In genomic region chr3:52268737-52269513, GRCm38 (mm10) we compare ENCODE assay signal across 7 mouse cellular contexts. TPM values are rescaled to one million over a fixed set of nuclear protein-coding genes. Genes with fewer than 3 reads are reported as not detected.
DNase-seq lines count a peak whose midpoint lies in the region; ATAC-seq and TF ChIP-seq lines count a peak whose summit lies in the region.

No protein-coding gene starts in this region.

- DNase-seq in ES-E14 (ENCODE audit: low read depth, low spot score) = no peak
- DNase-seq in heart, postnatal 25 days (ENCODE audit: low spot score) = peak; percentile 35
- peak; percentile 70 for DNase-seq in limb, embryonic 11.5 days (ENCODE audit: low spot score)

- peaks cover 0 to 6% of the 10 kb centered on the region in 2 experiments; a peak in 2 of 4 replicates for H3K4me1 ChIP-seq in ES-E14 (ENCODE audit: control insufficient read depth in 2 of 2, insufficient read depth in 2 of 2, low read length in 2 of 2, poor library complexity in 1 of 2)
- H3K4me1 ChIP-seq in bone marrow, adult 2 months (ENCODE audit: control insufficient read depth, insufficient read depth, low read length) = peaks cover 2% of the 10 kb centered on the region
- H3K4me1 ChIP-seq in forebrain, embryonic 12.5 days = peaks cover 29% of the 10 kb centered on the region
- H3K4me1 ChIP-seq in limb, embryonic 11.5 days (ENCODE audit: control insufficient read depth, insufficient read depth, low read length) = peaks cover 14% of the 10 kb centered on the region
- H3K4me1 ChIP-seq in midbrain, embryonic 12.5 days = peaks cover 32% of the 10 kb centered on the region
- peaks cover 19% of the 10 kb centered on the region; the same call in 1 of the 2 replicates for H3K4me1 ChIP-seq in stomach, embryonic 14.5 days (ENCODE audit: control insufficient read depth, insufficient read depth, low read length)

- no peaks in the 10 kb centered on the region; the same call in 1 of the 2 replicates for H3K36me3 ChIP-seq in ES-E14 (ENCODE audit: control insufficient read depth, insufficient read depth, low read length, poor library complexity, severe bottlenecking)
- no peaks in the 10 kb centered on the region for H3K36me3 ChIP-seq in forebrain, embryonic 12.5 days (replicated peaks)
- H3K36me3 ChIP-seq in limb, embryonic 11.5 days (ENCODE audit: control insufficient read depth, insufficient read depth, low read length) = no peaks in the 10 kb centered on the region
- no peaks in the 10 kb centered on the region for H3K36me3 ChIP-seq in midbrain, embryonic 12.5 days
- no peaks in the 10 kb centered on the region for H3K36me3 ChIP-seq in stomach, embryonic 14.5 days (ENCODE audit: control insufficient read depth, insufficient read depth, low read length)

- H3K4me3 ChIP-seq in ES-E14 (ENCODE audit: insufficient read depth in 1 of 2, low read depth in 1 of 2, low read length in 2 of 2, poor library complexity in 1 of 2, severe bottlenecking in 1 of 2) = peak overlapping the region; percentile 84 to 92
- peak overlapping the region; percentile 72 for H3K4me3 ChIP-seq in bone marrow, adult 2 months (replicated peaks; ENCODE audit: control insufficient read depth, low read depth, low read length)
- peak overlapping the region; percentile 77 for H3K4me3 ChIP-seq in forebrain, embryonic 12.5 days (replicated peaks)
- H3K4me3 ChIP-seq in limb, embryonic 11.5 days (ENCODE audit: low read depth, low read length) = peak overlapping the region; percentile 88
- H3K4me3 ChIP-seq in midbrain, embryonic 12.5 days = peak overlapping the region; percentile 74
- peak overlapping the region; percentile 89 for H3K4me3 ChIP-seq in stomach, embryonic 14.5 days (ENCODE audit: low read depth, low read length)

- H3K9me3 ChIP-seq in ES-E14 (ENCODE audit: control insufficient read depth, insufficient read depth, low read depth, low read length) = no peaks in the 10 kb centered on the region
- no peaks in the 10 kb centered on the region for H3K9me3 ChIP-seq in forebrain, embryonic 12.5 days
- H3K9me3 ChIP-seq in limb, embryonic 11.5 days (ENCODE audit: control insufficient read depth, low read length) = no peaks in the 10 kb centered on the region
- no peaks in the 10 kb centered on the region for H3K9me3 ChIP-seq in midbrain, embryonic 12.5 days
- no peaks in the 10 kb centered on the region for H3K9me3 ChIP-seq in stomach, embryonic 14.5 days (ENCODE audit: control insufficient read depth, low read depth, low read length)

- TF ChIP-seq POLR2A in bone marrow, adult 2 months (IDR thresholded peaks at IDR 0.05; ENCODE audit: borderline replicate concordance, control insufficient read depth, low read depth, low read length) = no peak

- intact Hi-C loops in heart, postnatal 25 days (cut with DNase I) = loop anchor here (2.0 to 10.0 kb wide), 2 partner anchors 132 to 256 kb away; no protein-coding TSS in a partner anchor

- H3K9ac ChIP-seq in ES-E14 (ENCODE audit: insufficient read depth, low read depth, low read length, poor library complexity, severe bottlenecking) = peak overlapping the region; percentile 92
- peak overlapping the region; percentile 67 for H3K9ac ChIP-seq in forebrain, embryonic 12.5 days
- peak overlapping the region; percentile 72 for H3K9ac ChIP-seq in limb, embryonic 11.5 days (ENCODE audit: low read length)
- peak overlapping the region; percentile 70 for H3K9ac ChIP-seq in midbrain, embryonic 12.5 days (replicated peaks)
- H3K9ac ChIP-seq in stomach, embryonic 14.5 days (replicated peaks; ENCODE audit: low read depth, low read length) = peak overlapping the region; percentile 82

- no peak for TF ChIP-seq CTCF in bone marrow, adult 2 months (IDR thresholded peaks at IDR 0.05; ENCODE audit: control insufficient read depth, insufficient read depth, low read length)

- ATAC-seq in forebrain, embryonic 12.5 days (ENCODE audit: low FRiP score) = peak; percentile 50
- peak; percentile 29; the same call in 1 of the 2 replicates for ATAC-seq in limb, embryonic 11.5 days (ENCODE audit: insufficient number of reproducible peaks, low FRiP score, low TSS enrichment, low read depth)
- ATAC-seq in midbrain, embryonic 12.5 days (ENCODE audit: low FRiP score, low read depth) = peak; percentile 55
- ATAC-seq in stomach, embryonic 14.5 days (ENCODE audit: insufficient number of reproducible peaks, insufficient read depth, low FRiP score, low read depth) = peak; percentile 21

- H3K27me3 ChIP-seq in forebrain, embryonic 12.5 days = peaks cover 52% of the 10 kb centered on the region
- H3K27me3 ChIP-seq in limb, embryonic 11.5 days (ENCODE audit: control insufficient read depth, insufficient read depth, low read length) = peaks cover 13% of the 10 kb centered on the region
- H3K27me3 ChIP-seq in midbrain, embryonic 12.5 days = peaks cover 66% of the 10 kb centered on the region
- no peaks in the 10 kb centered on the region for H3K27me3 ChIP-seq in stomach, embryonic 14.5 days (ENCODE audit: control insufficient read depth, insufficient read depth, low read length)

- in situ Hi-C loops in ES-E14 (cut with MboI; ENCODE audit: low sequenced_read_pairs in 2 of 2, unreplicated experiment in 2 of 2) = loop anchor here (10.0 to 25.0 kb wide), 5 partner anchors 393 to 1193 kb away; partner anchors contain the start of genes Nhlrc3 (in 2 of the 2) and Proser1 (in 2 of the 2)

- H3K27ac ChIP-seq in ES-E14 (ENCODE audit: insufficient read depth, low read depth, low read length, poor library complexity, severe bottlenecking) = no peak overlapping the region
- peak overlapping the region; percentile 98 for H3K27ac ChIP-seq in bone marrow, adult 2 months (ENCODE audit: control insufficient read depth, insufficient read depth, low read depth, low read length, poor library complexity)
- peak overlapping the region; percentile 63 for H3K27ac ChIP-seq in forebrain, embryonic 12.5 days
- peak overlapping the region; percentile 70; the same call in 1 of the 2 replicates for H3K27ac ChIP-seq in limb, embryonic 11.5 days (replicated peaks; ENCODE audit: low read depth, low read length)
- no peak overlapping the region for H3K27ac ChIP-seq in midbrain, embryonic 12.5 days (replicated peaks)
- H3K27ac ChIP-seq in stomach, embryonic 14.5 days (ENCODE audit: low read length) = peak overlapping the region; percentile 93

- peak overlapping the region; percentile 98 for H3K4me2 ChIP-seq in forebrain, embryonic 12.5 days
- peak overlapping the region; percentile 98 for H3K4me2 ChIP-seq in limb, embryonic 11.5 days (ENCODE audit: low read depth, severe bottlenecking)
- H3K4me2 ChIP-seq in midbrain, embryonic 12.5 days (replicated peaks) = peak overlapping the region; percentile 94
- peak overlapping the region; percentile 97 for H3K4me2 ChIP-seq in stomach, embryonic 14.5 days (replicated peaks; ENCODE audit: low read depth, low read length)

- WGBS in bone marrow, adult 2 months = under 1% methylated on average over 89 of the region's 89 CpGs
- WGBS in forebrain, embryonic 12.5 days = under 1% methylated on average over 86 of the region's 89 CpGs
- WGBS in limb, embryonic 11.5 days = under 1% methylated on average over 77 of the region's 89 CpGs
- 1% methylated on average over 71 of the region's 89 CpGs for WGBS in midbrain, embryonic 12.5 days
- WGBS in stomach, embryonic 14.5 days = under 1% methylated on average over 80 of the region's 89 CpGs

TF ChIP-seq in ES-E14, 5 proteins besides CTCF, POLR2A, EP300 and RAD21:
- TF ChIP-seq ZNF384 (IDR thresholded peaks at IDR 0.05; ENCODE audit: low read depth, low read length) (no peak), MAFK (IDR thresholded peaks at IDR 0.05; ENCODE audit: insufficient read depth, low read depth, low read length) (no peak), ZC3H11A (IDR thresholded peaks at IDR 0.05; ENCODE audit: borderline replicate concordance, low read depth, low read length) (no peak), CHD2 (IDR thresholded peaks at IDR 0.05; ENCODE audit: low read depth, low read length) (no peak), HCFC1 (IDR thresholded peaks at IDR 0.05; ENCODE audit: borderline replicate concordance, insufficient read depth, low read length) (no peak)

RNA-seq across cellular contexts. Expression of gene Foxo1, which starts 0.8 kb away (rescaled TPM):
- total RNA-seq in ES-E14 (2012; rRNA removed) = 2.3 and 2.7 TPM in 2 replicates
- 4.1 and 6.3 TPM in 2 replicates for polyA plus RNA-seq in bone marrow, adult 2 months (2011; ENCODE audit: insufficient read depth, insufficient read length, low replicate concordance, missing spikeins)
- 2.9 and 3.4 TPM in 2 replicates for polyA plus RNA-seq in forebrain, embryonic 12.5 days (2016; fragmentation: Nextera tagmentation; extraction: Ambion mirVana)
- total RNA-seq in heart, postnatal 25 days (2021) = 10 to 100 TPM; 11.6 to 13.2 TPM
- 5.9 and 6.3 TPM in 2 replicates for polyA plus RNA-seq in limb, embryonic 11.5 days (2014; fragmentation: Nextera tagmentation; extraction: Ambion mirVana)
- 3.6 TPM in 2 replicates for polyA plus RNA-seq in midbrain, embryonic 12.5 days (2016; fragmentation: Nextera tagmentation; extraction: Ambion mirVana)
- polyA plus RNA-seq in stomach, embryonic 14.5 days (2014; fragmentation: Nextera tagmentation; extraction: Ambion mirVana) = 8.6 and 9.5 TPM in 2 replicates

Comparison
In these comparisons a context has a peak if more than half of its experiments do, and no peak if none do; other contexts are left out.
1. H3K27ac ChIP-seq: peak in bone marrow, adult 2 months (single experiment), forebrain, embryonic 12.5 days (single experiment), limb, embryonic 11.5 days (single experiment) and stomach, embryonic 14.5 days (single experiment); none in ES-E14 (single experiment) and midbrain, embryonic 12.5 days (single experiment).
2. Peak in every context shown above with its lines, with median percentiles within 50 percentile points of each other: H3K4me3 ChIP-seq, H3K9ac ChIP-seq, ATAC-seq and H3K4me2 ChIP-seq.